Mouse (Mus musculus) embryo, embryonic 11.5 days (tissue): Measurements from ENCODE around the gene Gm21293.
"Not testable (repeated sequence)": the region's sequence is repeated elsewhere in the genome, so short reads cannot be mapped to it uniquely, and the experiment has no call there.

Source experiments
- DNase-seq: peaks from one replicate; pipeline ENCODE4 v3.0.0-alpha.2; 2012; ENCODE audit warnings: low read depth, low spot score

Gene Gm21293

DNA sequence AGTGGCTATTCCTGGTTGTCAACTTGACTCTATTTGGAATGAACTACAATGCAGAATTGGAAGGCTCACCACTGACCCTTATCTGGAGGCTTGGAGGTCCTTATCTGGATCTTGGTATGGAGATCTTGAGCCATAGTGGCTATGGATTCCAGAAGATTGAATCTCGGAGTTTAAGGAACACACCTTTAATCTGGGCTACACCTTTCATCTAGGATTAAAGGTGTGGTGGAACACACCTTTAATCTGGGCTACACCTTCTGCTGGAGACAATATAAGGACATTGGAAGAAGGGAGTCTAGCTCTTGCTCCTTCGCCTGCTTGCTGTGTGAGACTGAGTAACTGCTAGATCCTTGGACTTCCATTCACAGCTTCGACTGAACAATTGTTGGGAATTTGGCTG lies at the start of gene Gm21293:
TSS of gene Gm21293 (plus strand) at position 301 of the 400 bp plus-strand sequence.
- DNase-seq, result not testable (repeated sequence)

DNA sequence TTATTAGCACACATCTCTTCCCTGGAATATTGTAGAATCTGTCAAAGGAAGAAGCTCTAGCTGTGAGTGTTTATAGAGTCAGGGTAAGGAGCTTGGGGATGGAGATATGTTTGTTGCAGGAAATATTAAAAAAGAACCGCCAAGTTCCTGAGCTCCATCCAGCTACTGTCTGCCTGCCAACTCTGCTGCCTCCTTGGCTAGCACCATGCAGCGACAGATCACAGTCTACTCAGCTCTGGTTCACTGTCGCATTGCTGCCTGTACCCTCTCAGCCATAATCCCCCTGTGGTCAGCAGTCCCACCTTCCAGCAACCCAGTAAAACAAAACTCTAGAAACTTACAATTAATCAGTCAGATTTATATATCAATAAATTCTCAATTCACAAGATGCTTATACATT lies 32.7 kb upstream of the Gm21293 start:
- DNase-seq, result no peak

- DNase-seq, result no peak
Observed at GRCm38 (mm10) chr10:104118312-104118711, 24.5 kb upstream of the Gm21293 start.

DNA sequence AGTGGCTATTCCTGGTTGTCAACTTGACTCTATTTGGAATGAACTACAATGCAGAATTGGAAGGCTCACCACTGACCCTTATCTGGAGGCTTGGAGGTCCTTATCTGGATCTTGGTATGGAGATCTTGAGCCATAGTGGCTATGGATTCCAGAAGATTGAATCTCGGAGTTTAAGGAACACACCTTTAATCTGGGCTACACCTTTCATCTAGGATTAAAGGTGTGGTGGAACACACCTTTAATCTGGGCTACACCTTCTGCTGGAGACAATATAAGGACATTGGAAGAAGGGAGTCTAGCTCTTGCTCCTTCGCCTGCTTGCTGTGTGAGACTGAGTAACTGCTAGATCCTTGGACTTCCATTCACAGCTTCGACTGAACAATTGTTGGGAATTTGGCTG lies 8.4 kb downstream of the Gm21293 start, which contains the start of gene Gm6763:
TSS of gene Gm6763 (plus strand) at position 301 of the 400 bp plus-strand sequence.
- not testable (repeated sequence) for DNase-seq

- not testable (repeated sequence) for DNase-seq
Observed at GRCm38 (mm10) chr10:104159706-104160105, 16.9 kb downstream of the Gm21293 start, which contains the start of gene Gm8764. Gene Gm8764 (plus strand): TSS chr10:104160006.

- not testable (repeated sequence) for DNase-seq
Observed at GRCm38 (mm10) chr10:104168215-104168614, 25.4 kb downstream of the Gm21293 start, which contains the start of gene Gm21304. Gene Gm21304 (plus strand): TSS chr10:104168515.

DNA sequence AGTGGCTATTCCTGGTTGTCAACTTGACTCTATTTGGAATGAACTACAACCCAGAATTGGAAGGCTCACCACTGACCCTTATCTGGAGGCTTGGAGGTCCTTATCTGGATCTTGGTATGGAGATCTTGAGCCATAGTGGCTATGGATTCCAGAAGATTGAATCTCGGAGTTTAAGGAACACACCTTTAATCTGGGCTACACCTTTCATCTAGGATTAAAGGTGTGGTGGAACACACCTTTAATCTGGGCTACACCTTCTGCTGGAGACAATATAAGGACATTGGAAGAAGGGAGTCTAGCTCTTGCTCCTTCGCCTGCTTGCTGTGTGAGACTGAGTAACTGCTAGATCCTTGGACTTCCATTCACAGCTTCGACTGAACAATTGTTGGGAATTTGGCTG lies 33.9 kb downstream of the Gm21293 start, which contains the start of gene Gm21312:
TSS of gene Gm21312 (plus strand) at position 301 of the 400 bp plus-strand sequence.
- not testable (repeated sequence) for DNase-seq

DNA sequence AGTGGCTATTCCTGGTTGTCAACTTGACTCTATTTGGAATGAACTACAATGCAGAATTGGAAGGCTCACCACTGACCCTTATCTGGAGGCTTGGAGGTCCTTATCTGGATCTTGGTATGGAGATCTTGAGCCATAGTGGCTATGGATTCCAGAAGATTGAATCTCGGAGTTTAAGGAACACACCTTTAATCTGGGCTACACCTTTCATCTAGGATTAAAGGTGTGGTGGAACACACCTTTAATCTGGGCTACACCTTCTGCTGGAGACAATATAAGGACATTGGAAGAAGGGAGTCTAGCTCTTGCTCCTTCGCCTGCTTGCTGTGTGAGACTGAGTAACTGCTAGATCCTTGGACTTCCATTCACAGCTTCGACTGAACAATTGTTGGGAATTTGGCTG lies 42.4 kb downstream of the Gm21293 start, which contains the start of gene Gm20765:
TSS of gene Gm20765 (plus strand) at position 301 of the 400 bp plus-strand sequence.
- not testable (repeated sequence) for DNase-seq

- DNase-seq, result not testable (repeated sequence)
Observed at GRCm38 (mm10) chr10:104193742-104194141, 51.0 kb downstream of the Gm21293 start, which contains the start of gene Gm4340. Gene Gm4340 (plus strand): TSS chr10:104194042.
